In the genomic region with DNA sequence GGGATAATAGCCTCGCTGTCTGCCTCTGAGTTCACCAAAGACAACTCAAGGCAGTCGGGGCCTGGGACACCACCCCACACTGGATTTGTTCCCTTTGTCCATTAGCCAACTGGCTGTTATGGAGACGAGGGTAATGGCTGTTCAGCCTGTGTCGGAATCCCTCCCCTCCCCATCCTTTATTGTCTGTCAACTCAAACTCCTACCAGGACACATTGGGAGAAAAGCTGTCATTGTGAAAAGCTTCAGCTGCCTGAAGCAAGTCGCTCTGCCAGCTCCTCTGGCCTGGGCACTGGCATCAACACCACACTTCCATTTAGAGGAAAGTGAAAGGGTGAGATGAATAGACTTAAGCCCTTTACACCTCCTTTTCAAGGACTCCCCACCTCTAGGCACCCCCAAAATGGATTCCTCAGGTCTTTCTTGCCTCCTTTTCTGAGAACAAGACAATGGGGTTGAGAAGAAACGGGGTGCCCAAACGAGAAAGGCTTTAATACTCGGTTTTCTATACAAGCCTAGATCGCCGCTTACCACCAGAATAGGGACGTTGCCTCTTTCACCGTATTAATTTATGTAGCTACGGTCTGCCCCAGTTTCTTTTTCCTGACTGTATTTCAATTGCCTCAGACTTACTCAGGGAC, we compare ENCODE assay signal across 10 mouse cellular contexts.
DNase-seq lines count a peak whose midpoint lies in the region; ATAC-seq lines count a peak whose summit lies in the region.
"Had no signal": no experiment of that assay in that cellular context is flagged by ENCODE, and none has a peak within 500 bp of the region (broad histone marks: within the 10 kb centered on the region; RNA-seq: fewer than 3 reads in every experiment).

No protein-coding gene starts in this region.

- intact Hi-C loops in heart, postnatal 36 days (cut with DNase I), result no loop called here

- no peak overlapping the region for H3K9ac ChIP-seq in hindbrain, embryonic 15.5 days
- no peak overlapping the region for H3K9ac ChIP-seq in midbrain, embryonic 13.5 days (replicated peaks)
- no peak overlapping the region for H3K9ac ChIP-seq in kidney, embryonic 16.5 days (replicated peaks; ENCODE audit: low read length)
- H3K9ac ChIP-seq: heart, embryonic 13.5 days; liver, embryonic 15.5 days had no signal

- 39% methylated on average over 13 of the region's 13 CpGs for WGBS in hindbrain, embryonic 15.5 days
- 23% methylated on average over 13 of the region's 13 CpGs for WGBS in midbrain, embryonic 13.5 days
- 73% methylated on average over 13 of the region's 13 CpGs for WGBS in kidney, embryonic 16.5 days

- H3K36me3 ChIP-seq in hindbrain, embryonic 15.5 days, result no peaks in the 10 kb centered on the region
- no peaks in the 10 kb centered on the region for H3K36me3 ChIP-seq in midbrain, embryonic 13.5 days
- no peaks in the 10 kb centered on the region for H3K36me3 ChIP-seq in kidney, embryonic 16.5 days (ENCODE audit: insufficient read depth, low read length)
- H3K36me3 ChIP-seq: heart, embryonic 13.5 days; liver, embryonic 15.5 days had no signal

- no peaks in the 10 kb centered on the region for H3K9me3 ChIP-seq in hindbrain, embryonic 15.5 days
- H3K9me3 ChIP-seq in midbrain, embryonic 13.5 days, result no peaks in the 10 kb centered on the region
- H3K9me3 ChIP-seq in kidney, embryonic 16.5 days (ENCODE audit: low read length), result no peaks in the 10 kb centered on the region
- H3K9me3 ChIP-seq: heart, embryonic 13.5 days; liver, embryonic 15.5 days had no signal

- no peaks in the 10 kb centered on the region for H3K27me3 ChIP-seq in hindbrain, embryonic 15.5 days
- H3K27me3 ChIP-seq in midbrain, embryonic 13.5 days, result no peaks in the 10 kb centered on the region
- no peaks in the 10 kb centered on the region for H3K27me3 ChIP-seq in kidney, embryonic 16.5 days (ENCODE audit: insufficient read depth, low read length)
- H3K27me3 ChIP-seq: liver, embryonic 15.5 days had no signal

- H3K4me2 ChIP-seq in hindbrain, embryonic 15.5 days, result peak overlapping the region; percentile 18; the same call in 1 of the 2 replicates
- no peak overlapping the region for H3K4me2 ChIP-seq in midbrain, embryonic 13.5 days (replicated peaks)
- H3K4me2 ChIP-seq in kidney, embryonic 16.5 days (replicated peaks; ENCODE audit: low read depth, low read length), result no peak overlapping the region
- H3K4me2 ChIP-seq: heart, embryonic 13.5 days; liver, embryonic 15.5 days had no signal

- peak; percentile 6 to 12 for DNase-seq in cerebellum, adult 18-20 months
- no peak for DNase-seq in cerebellum, postnatal 25 days
- DNase-seq in cerebellum, postnatal 10 days, result peak; percentile 49 to 57
- DNase-seq in adrenal gland, postnatal 4 days (ENCODE audit: low spot score in 2 of 2), result no peak
- DNase-seq in heart, postnatal 36 days, result no peak

- ATAC-seq in hindbrain, embryonic 15.5 days (ENCODE audit: low FRiP score, low read depth), result peak; percentile 89
- ATAC-seq in midbrain, embryonic 13.5 days, result peak; percentile 85
- no peak for ATAC-seq in kidney, embryonic 16.5 days (ENCODE audit: low FRiP score, low TSS enrichment)

- H3K27ac ChIP-seq in hindbrain, embryonic 15.5 days (replicated peaks), result peak overlapping the region; percentile 70
- H3K27ac ChIP-seq in midbrain, embryonic 13.5 days, result peak overlapping the region; percentile 74
- no peak overlapping the region for H3K27ac ChIP-seq in kidney, embryonic 16.5 days (ENCODE audit: low read length)
- H3K27ac ChIP-seq: heart, embryonic 13.5 days; liver, embryonic 15.5 days had no signal

- H3K4me1 ChIP-seq in hindbrain, embryonic 15.5 days (replicated peaks), result peaks cover 25% of the 10 kb centered on the region
- peaks cover 54% of the 10 kb centered on the region for H3K4me1 ChIP-seq in midbrain, embryonic 13.5 days (replicated peaks)
- no peaks in the 10 kb centered on the region for H3K4me1 ChIP-seq in kidney, embryonic 16.5 days (ENCODE audit: insufficient read depth, low read length)
- H3K4me1 ChIP-seq: heart, embryonic 13.5 days; liver, embryonic 15.5 days had no signal

- no peak overlapping the region for H3K4me3 ChIP-seq in hindbrain, embryonic 15.5 days
- H3K4me3 ChIP-seq in midbrain, embryonic 13.5 days (replicated peaks), result no peak overlapping the region
- H3K4me3 ChIP-seq in kidney, embryonic 16.5 days (ENCODE audit: low read length), result no peak overlapping the region
- H3K4me3 ChIP-seq: heart, embryonic 13.5 days; liver, embryonic 15.5 days had no signal

Comparison
In these comparisons a context has a peak if more than half of its experiments do, and no peak if none do; other contexts are left out.
1. DNase-seq: peak in cerebellum, adult 18-20 months (2 of 2) and cerebellum, postnatal 10 days (2 of 2); none in cerebellum, postnatal 25 days (0 of 2), adrenal gland, postnatal 4 days (0 of 2) and heart, postnatal 36 days (0 of 2).